ENCODE assay signal across 19 mouse cellular contexts in genomic region chr13:52327734-52328133, GRCm38 (mm10).
"Had no signal": no experiment of that assay in that cellular context is flagged by ENCODE, and none has a peak within 500 bp of the region (broad histone marks: within the 10 kb centered on the region; RNA-seq: fewer than 3 reads in every experiment).

No protein-coding gene starts in this region.

- H3K4me1 ChIP-seq: midbrain, embryonic 10.5 days; midbrain, embryonic 12.5 days; neural tube, embryonic 15.5 days; stomach, embryonic 15.5 days had no signal

- H3K27me3 ChIP-seq: midbrain, embryonic 12.5 days; neural tube, embryonic 13.5 days; neural tube, embryonic 15.5 days; stomach, embryonic 15.5 days had no signal

- H3K4me3 ChIP-seq: midbrain, embryonic 10.5 days; midbrain, embryonic 12.5 days; myocyte; neural tube, embryonic 13.5 days; neural tube, embryonic 15.5 days; stomach, embryonic 15.5 days had no signal

- H3K27ac ChIP-seq: midbrain, embryonic 10.5 days; midbrain, embryonic 12.5 days; neural tube, embryonic 13.5 days; neural tube, embryonic 15.5 days; stomach, embryonic 15.5 days; stomach, postnatal 0 days had no signal

- DNase-seq: lung, adult 18-20 months; lung, embryonic 14.5 days; lung, postnatal 10 days; lung, postnatal 4 days; midbrain, embryonic 14.5 days; right cerebral cortex, adult 18-20 months; right cerebral cortex, postnatal 25 days; right cerebral cortex, postnatal 4 days; spleen, adult 18-20 months; thymus, adult 2 months; thymus, postnatal 25 days; thymus, postnatal 4 days had no signal

- H3K36me3 ChIP-seq: midbrain, embryonic 10.5 days; midbrain, embryonic 12.5 days; neural tube, embryonic 13.5 days; neural tube, embryonic 15.5 days; stomach, embryonic 15.5 days had no signal

- H3K9me3 ChIP-seq: midbrain, embryonic 10.5 days; midbrain, embryonic 12.5 days; neural tube, embryonic 13.5 days; neural tube, embryonic 15.5 days; stomach, embryonic 15.5 days had no signal
